Mouse (Mus musculus): ENCODE measurements around the gene Ddt. TPM values are rescaled to one million over a fixed set of nuclear protein-coding genes. Genes with fewer than 3 reads are reported as not detected.
"Not testable (repeated sequence)": the region's sequence is repeated elsewhere in the genome, so short reads cannot be mapped to it uniquely, and the experiment has no call there.

The Ddt gene
- polyA plus RNA-seq, 1 experiment: 59.7 TPM

DNA sequence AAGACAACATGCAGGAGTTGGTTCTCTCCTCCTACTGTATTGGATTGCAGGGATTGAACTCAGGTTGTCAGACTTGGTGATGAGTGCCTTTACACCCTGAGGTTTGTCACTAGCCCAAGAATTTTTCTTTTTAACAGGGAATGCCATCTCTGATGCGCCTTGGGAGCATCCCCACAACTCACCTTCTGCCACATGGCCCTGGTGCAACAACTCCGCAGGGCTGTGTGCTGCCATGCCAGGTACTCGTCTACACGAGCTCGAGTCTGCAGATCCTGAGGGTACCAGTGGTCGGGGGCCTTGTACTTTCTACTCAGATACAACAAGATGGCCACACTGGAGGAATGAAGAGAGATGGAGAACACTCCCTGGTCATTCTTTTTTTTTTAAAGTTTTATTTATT is 3.3 kb upstream of the Ddt start:
- DNase-seq: no peak
- TF ChIP-seq POLR2A (IDR thresholded peaks at IDR 0.05; ENCODE audit: borderline replicate concordance, extremely low read depth, low read depth, low read length) (no peak), CTCF (IDR thresholded peaks at IDR 0.05; ENCODE audit: insufficient read depth, low read length) (no peak)
- no peak overlapping the region for H3K4me3 ChIP-seq (replicated peaks; ENCODE audit: extremely low read depth, low read depth, low read length)
- H3K4me1 ChIP-seq (ENCODE audit: control insufficient read depth, insufficient read depth, low read length): peaks cover 4% of the 10 kb centered on the region; the same call in 1 of the 2 replicates
- 87% methylated on average over 6 of the region's 6 CpGs for WGBS

DNA sequence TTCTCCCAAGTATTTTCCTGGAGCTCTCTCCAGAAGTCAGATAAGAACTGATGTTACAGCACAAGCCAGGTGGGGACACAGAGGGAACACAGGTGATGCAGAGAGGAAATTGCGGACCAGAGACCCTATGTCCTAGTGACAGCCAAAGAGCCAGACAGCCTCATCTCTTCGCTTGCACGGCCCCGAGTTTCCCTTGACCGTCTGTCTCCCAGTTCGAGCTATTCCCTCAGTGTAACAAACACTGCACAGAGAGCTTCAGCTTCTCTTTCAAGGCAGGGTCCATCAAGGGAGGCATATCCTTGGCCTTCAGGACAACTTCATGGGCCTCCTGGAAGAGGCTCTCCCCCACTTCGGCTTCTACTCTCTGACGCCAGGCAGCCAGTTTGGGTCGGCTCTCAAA is 1.4 kb upstream of the Ddt start:
- H3K4me1 ChIP-seq (ENCODE audit: control insufficient read depth, insufficient read depth, low read length): peaks cover 4% of the 10 kb centered on the region; the same call in 1 of the 2 replicates
- no peak for DNase-seq
- no peak for TF ChIP-seq CTCF (IDR thresholded peaks at IDR 0.05; ENCODE audit: insufficient read depth, low read length)
- TF ChIP-seq POLR2A (IDR thresholded peaks at IDR 0.05; ENCODE audit: borderline replicate concordance, extremely low read depth, low read depth, low read length): no peak
- no peak overlapping the region for H3K4me3 ChIP-seq (replicated peaks; ENCODE audit: extremely low read depth, low read depth, low read length)
- WGBS: 92% methylated on average over 9 of the region's 9 CpGs

DNA sequence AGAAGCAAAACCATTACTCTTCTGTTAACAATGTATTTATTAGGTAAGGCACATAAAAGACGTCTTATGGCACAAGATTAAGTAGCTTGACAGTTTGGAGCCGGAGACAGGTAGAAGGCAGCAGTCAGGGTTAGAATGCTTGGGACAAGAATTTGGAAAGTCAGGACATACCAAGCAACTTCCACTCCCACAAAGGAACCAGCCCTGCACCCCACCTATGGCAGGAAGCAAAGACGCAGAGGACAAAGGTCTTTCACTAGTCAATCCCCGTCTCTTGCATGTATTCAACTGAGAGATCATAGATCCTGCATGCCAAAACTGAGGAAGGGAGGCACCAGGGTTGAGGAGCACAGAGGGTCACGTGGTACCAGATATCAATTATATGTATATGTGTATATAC is 888 bp upstream of the Ddt start:
- H3K4me1 ChIP-seq (ENCODE audit: control insufficient read depth, insufficient read depth, low read length): peaks cover 4% of the 10 kb centered on the region; the same call in 1 of the 2 replicates
- TF ChIP-seq POLR2A (IDR thresholded peaks at IDR 0.05; ENCODE audit: borderline replicate concordance, extremely low read depth, low read depth, low read length): no peak
- no peak for TF ChIP-seq CTCF (IDR thresholded peaks at IDR 0.05; ENCODE audit: insufficient read depth, low read length)
- H3K4me3 ChIP-seq (replicated peaks; ENCODE audit: extremely low read depth, low read depth, low read length): no peak overlapping the region
- 82% methylated on average over 5 of the region's 5 CpGs for WGBS
- DNase-seq: no peak

DNA sequence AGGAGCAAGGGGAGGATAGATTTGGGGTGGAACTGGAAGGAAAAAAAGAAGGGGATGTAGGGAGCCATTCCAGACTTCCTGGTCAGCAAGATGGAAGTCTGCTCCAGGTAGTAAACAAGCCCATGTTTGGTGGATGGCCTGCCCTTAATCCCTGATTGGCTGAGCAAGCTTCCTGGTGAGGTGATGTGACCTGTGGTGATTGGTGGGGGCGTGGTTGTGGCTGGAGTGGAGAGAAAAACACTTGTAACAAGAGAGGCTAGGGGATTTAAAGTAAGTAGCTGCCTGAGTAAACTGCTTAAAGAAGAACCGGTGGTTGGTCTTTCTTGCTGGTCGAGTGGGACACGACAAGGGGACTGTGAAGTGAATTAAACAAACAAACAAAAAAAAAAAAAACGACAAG is 5.5 kb downstream of the Ddt start:
- H3K4me1 ChIP-seq (ENCODE audit: control insufficient read depth, insufficient read depth, low read length); DNase-seq; H3K4me3 ChIP-seq (replicated peaks; ENCODE audit: extremely low read depth, low read depth, low read length): not testable (repeated sequence)
- 29% methylated on average over 5 of the region's 5 CpGs for WGBS

DNA sequence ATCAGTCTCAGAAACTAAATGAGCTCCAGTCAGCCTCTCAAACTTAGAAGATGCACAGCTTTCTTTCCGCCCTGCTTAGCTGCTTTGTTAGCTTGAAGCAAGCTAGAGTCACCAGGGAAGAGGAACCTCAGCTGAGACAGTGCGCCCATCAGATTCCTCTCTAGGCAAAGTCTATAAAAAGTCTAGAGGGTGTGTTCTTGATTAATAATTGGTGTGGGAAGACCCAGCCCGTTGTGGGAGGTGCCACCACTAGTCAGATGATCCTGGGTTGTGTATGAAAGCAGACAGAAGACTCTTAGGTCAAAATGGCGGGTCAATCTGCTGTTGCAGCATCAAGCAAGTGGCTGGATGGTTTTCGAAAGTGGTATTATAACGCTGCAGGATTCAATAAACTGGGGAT is 6.4 kb downstream of the Ddt start:
- Histone ChIP-seq H3K4me1 (ENCODE audit: control insufficient read depth, insufficient read depth, low read length) (0 out of 2 replicates have a peak, but pooled peaks cover 4% of the 10 kb centered on the region), H3K4me3 (replicated peaks; ENCODE audit: extremely low read depth, low read depth, low read length) (no peak overlapping the region)
- no peak for DNase-seq
- 84% methylated on average over 6 of the region's 6 CpGs for WGBS
- TF ChIP-seq POLR2A (IDR thresholded peaks at IDR 0.05; ENCODE audit: borderline replicate concordance, extremely low read depth, low read depth, low read length) (no peak), CTCF (IDR thresholded peaks at IDR 0.05; ENCODE audit: insufficient read depth, low read length) (no peak)

GRCm38 (mm10) chr10:75764519-75765473 is 8.4 kb downstream of the Ddt start:
- H3K4me3 ChIP-seq (replicated peaks; ENCODE audit: extremely low read depth, low read depth, low read length): peak overlapping the region; percentile 85
- H3K4me1 ChIP-seq (ENCODE audit: control insufficient read depth, insufficient read depth, low read length): 0 out of 2 replicates have a peak, but pooled peaks cover 4% of the 10 kb centered on the region
- peak; percentile 47 for DNase-seq
- no peak for TF ChIP-seq POLR2A (IDR thresholded peaks at IDR 0.05; ENCODE audit: borderline replicate concordance, extremely low read depth, low read depth, low read length)
- TF ChIP-seq CTCF (IDR thresholded peaks at IDR 0.05; ENCODE audit: insufficient read depth, low read length): peak; percentile 34; the same call in 1 of the 2 replicates
- WGBS: under 1% methylated on average over 27 of the region's 27 CpGs

GRCm38 (mm10) chr10:75763682-75764518 is 9.3 kb downstream of the Ddt start, which contains the start of gene Cabin1:
Cabin1 (minus strand) TSS chr10:75764341.
- WGBS: under 1% methylated on average over 61 of the region's 61 CpGs
- TF ChIP-seq POLR2A (IDR thresholded peaks at IDR 0.05; ENCODE audit: borderline replicate concordance, extremely low read depth, low read depth, low read length): peak; percentile 88; the same call in 1 of the 2 replicates
- TF ChIP-seq CTCF (IDR thresholded peaks at IDR 0.05; ENCODE audit: insufficient read depth, low read length): no peak

GRCm38 (mm10) chr10:75762413-75762812 is 10.8 kb downstream of the Ddt start:
- Histone ChIP-seq H3K4me3 (replicated peaks; ENCODE audit: extremely low read depth, low read depth, low read length) (no peak overlapping the region), H3K4me1 (ENCODE audit: control insufficient read depth, insufficient read depth, low read length) (0 out of 2 replicates have a peak, but pooled peaks cover 4% of the 10 kb centered on the region)
- 90% methylated on average over 3 of the region's 3 CpGs for WGBS
- DNase-seq: no peak
- TF ChIP-seq CTCF (IDR thresholded peaks at IDR 0.05; ENCODE audit: insufficient read depth, low read length) (no peak), POLR2A (IDR thresholded peaks at IDR 0.05; ENCODE audit: borderline replicate concordance, extremely low read depth, low read depth, low read length) (no peak)

More at GRCm38 (mm10) chr10:75763682-75764518, 9.3 kb downstream of the Ddt start, which contains the start of gene Cabin1:
- Histone ChIP-seq H3K4me3 (replicated peaks; ENCODE audit: extremely low read depth, low read depth, low read length) (peak within 1 kb of the TSS; percentile 95), H3K4me1 (ENCODE audit: control insufficient read depth, insufficient read depth, low read length) (0 out of 2 replicates have a peak, but pooled peaks cover 4% of the 10 kb centered on the region)
- DNase-seq: peak; percentile 95

DNA sequence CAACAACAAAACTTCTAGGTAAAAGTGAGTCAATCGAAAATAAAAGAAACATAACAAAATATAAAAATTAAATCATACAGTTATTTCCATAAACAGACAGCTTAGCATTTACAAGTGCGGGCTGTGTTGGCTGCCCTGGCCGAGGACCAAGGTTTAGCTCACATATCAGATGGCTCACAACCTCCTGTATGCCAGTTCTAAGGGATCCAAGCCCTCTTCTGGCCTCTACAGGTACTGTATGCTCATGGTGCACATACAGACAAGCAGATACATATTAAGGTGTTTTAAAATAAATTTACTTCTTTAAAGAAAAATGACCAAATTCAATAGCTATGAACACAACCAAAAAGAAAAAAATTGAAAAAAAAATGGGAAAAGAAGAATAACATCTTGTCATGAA is 12.9 kb downstream of the Ddt start:
- TF ChIP-seq POLR2A (IDR thresholded peaks at IDR 0.05; ENCODE audit: borderline replicate concordance, extremely low read depth, low read depth, low read length): no peak
- TF ChIP-seq CTCF (IDR thresholded peaks at IDR 0.05; ENCODE audit: insufficient read depth, low read length): no peak
- Histone ChIP-seq H3K4me3 (replicated peaks; ENCODE audit: extremely low read depth, low read depth, low read length) (no peak overlapping the region), H3K4me1 (ENCODE audit: control insufficient read depth, insufficient read depth, low read length) (0 out of 2 replicates have a peak, but pooled peaks cover 4% of the 10 kb centered on the region)
- DNase-seq: no peak
- 96% methylated on average over 3 of the region's 3 CpGs for WGBS

Data from lung, adult 2 months (tissue).